Mouse (Mus musculus): Measurements from ENCODE around the gene Eml4.

GRCm38 (mm10) chr17:83360796-83361566 lies 10.2 kb downstream of the Eml4 start:
- TF ChIP-seq POLR2A (IDR thresholded peaks at IDR 0.05; ENCODE audit: insufficient read depth, low read depth, low read length) (no peak), CTCF (IDR thresholded peaks at IDR 0.05) (no peak)
